ENCODE assay signal across 9 mouse cellular contexts in the genomic region with DNA sequence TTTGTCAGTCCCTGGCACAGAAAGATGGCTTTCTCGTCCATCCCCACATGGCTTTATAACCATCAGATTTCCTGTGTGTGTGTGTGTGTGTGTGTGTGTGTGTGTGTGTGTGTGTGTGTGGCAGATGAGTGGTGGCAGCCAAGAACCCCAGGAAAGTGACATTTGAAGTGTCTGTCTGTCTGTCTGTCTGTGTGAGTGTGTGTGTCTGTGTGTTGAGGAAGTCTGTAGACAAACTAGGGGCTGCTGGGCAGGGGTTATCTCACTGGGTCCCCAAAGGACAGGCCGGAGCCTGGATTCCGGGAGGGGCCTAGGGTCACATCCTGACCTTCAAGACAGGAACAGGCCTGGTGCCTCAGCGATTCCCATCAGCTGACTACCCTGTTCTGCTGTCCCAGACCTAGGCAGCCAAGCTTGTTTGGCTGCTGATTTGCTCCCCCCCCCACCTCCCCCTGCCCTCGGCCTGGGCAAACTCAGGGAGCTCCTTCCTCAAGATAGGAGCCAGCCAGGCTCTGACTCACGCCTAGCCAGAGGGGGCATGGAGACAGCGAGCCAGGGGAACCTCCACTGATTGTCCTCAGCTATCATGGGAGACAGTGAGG. TPM values are rescaled to one million over a fixed set of nuclear protein-coding genes. Genes with fewer than 3 reads are reported as not detected.
DNase-seq lines count a peak whose midpoint lies in the region; ATAC-seq and TF ChIP-seq lines count a peak whose summit lies in the region.
"Had no signal": no experiment of that assay in that cellular context is flagged by ENCODE, and none has a peak within 500 bp of the region (broad histone marks: within the 10 kb centered on the region; RNA-seq: fewer than 3 reads in every experiment).

No protein-coding gene starts in this region.

- H3K4me2 ChIP-seq in heart, embryonic 16.5 days (ENCODE audit: low read depth, low read length) = no peak overlapping the region

- H3K9me3 ChIP-seq in heart, embryonic 16.5 days (replicated peaks; ENCODE audit: control insufficient read depth, low read length) = no peaks in the 10 kb centered on the region

- DNase-seq in urinary bladder, postnatal 14 days (ENCODE audit: low spot score) = peak; percentile 56
- no peak for DNase-seq in urinary bladder, postnatal 4 days (ENCODE audit: low spot score in 2 of 2)
- DNase-seq in liver, adult 2 months (ENCODE audit: extremely low read depth, low read depth, low spot score) = peak; percentile 42
- peak; percentile 66 for DNase-seq in yolk sac, embryonic 10.5 days (ENCODE audit: low spot score)
- DNase-seq in retina, embryonic 14.5 days (ENCODE audit: low spot score) = no peak
- no peak for DNase-seq in layer of hippocampus, adult 8-10 months (ENCODE audit: low spot score in 2 of 2)
- DNase-seq in natural killer cell, adult 2 months (ENCODE audit: low spot score in 2 of 2) = no peak

- TF ChIP-seq CTCF in liver, adult 2 months (IDR thresholded peaks at IDR 0.05; ENCODE audit: low read depth, low read length) = no peak

- H3K9ac ChIP-seq in heart, embryonic 16.5 days (ENCODE audit: low read length) = peak overlapping the region; percentile 52
- no peak overlapping the region for H3K9ac ChIP-seq in liver, adult 2 months (ENCODE audit: low read depth, low read length)

- no peaks in the 10 kb centered on the region for H3K27me3 ChIP-seq in heart, embryonic 16.5 days (ENCODE audit: control insufficient read depth, insufficient read depth, low read length)
- H3K27me3 ChIP-seq in liver, adult 2 months (ENCODE audit: control insufficient read depth, insufficient read depth, low read length) = no peaks in the 10 kb centered on the region

- peak overlapping the region; percentile 76 for H3K27ac ChIP-seq in heart, embryonic 16.5 days (ENCODE audit: low read length)
- peak overlapping the region; percentile 56 for H3K27ac ChIP-seq in liver, adult 2 months (replicated peaks; ENCODE audit: insufficient read depth, low read depth, low read length)
- H3K27ac ChIP-seq: macrophage had no signal

- ATAC-seq in heart, embryonic 16.5 days (replicated peaks; ENCODE audit: extremely low read depth, insufficient read depth, low FRiP score) = peak; percentile 71

- H3K4me1 ChIP-seq in heart, embryonic 16.5 days (ENCODE audit: control insufficient read depth, insufficient read depth, low read length) = peaks cover 30% of the 10 kb centered on the region
- H3K4me1 ChIP-seq in liver, adult 2 months (ENCODE audit: control insufficient read depth, insufficient read depth, low read length) = peaks cover 2% of the 10 kb centered on the region; the same call in 1 of the 2 replicates

- TF ChIP-seq POLR2A in liver, adult 2 months (IDR thresholded peaks at IDR 0.05; ENCODE audit: extremely low read depth, insufficient read depth, low read length) = no peak

- no peaks in the 10 kb centered on the region for H3K36me3 ChIP-seq in heart, embryonic 16.5 days (ENCODE audit: control insufficient read depth, insufficient read depth)
- H3K36me3 ChIP-seq in liver, adult 2 months (ENCODE audit: control insufficient read depth, insufficient read depth, low read length) = no peaks in the 10 kb centered on the region

- WGBS in heart, embryonic 16.5 days = 14% methylated on average over 7 of the region's 7 CpGs
- WGBS in liver, adult 2 months = 54% methylated on average over 7 of the region's 7 CpGs

- no peaks in the 10 kb centered on the region for H3K79me2 ChIP-seq in liver, adult 2 months (ENCODE audit: control insufficient read depth, insufficient read depth, low read length)

- H3K4me3 ChIP-seq in heart, embryonic 16.5 days (ENCODE audit: low read length) = no peak overlapping the region
- no peak overlapping the region for H3K4me3 ChIP-seq in liver, adult 2 months (ENCODE audit: insufficient read depth, low read depth, low read length)

RNA-seq across cellular contexts. Expression of a gene that starts 15.2 kb away (rescaled TPM):
- 170 and 176 TPM in 2 replicates for polyA plus RNA-seq in heart, embryonic 16.5 days (2015; fragmentation: Nextera tagmentation; extraction: Ambion mirVana)
- total RNA-seq in liver, adult 2 months (2014; rRNA removed) = 14.2 and 25.9 TPM in 2 replicates
- polyA plus RNA-seq in liver, adult 2 months (2012; rRNA removed) = 55.0 and 70.8 TPM in 2 replicates
- total RNA-seq in layer of hippocampus, adult 8-10 months (2022) = 10 to 100 TPM; 18.2 to 24.8 (median 18.7) TPM

RNA-seq across cellular contexts. Expression of a gene that starts 40.0 kb away (rescaled TPM):
- polyA plus RNA-seq in heart, embryonic 16.5 days (2015; fragmentation: Nextera tagmentation; extraction: Ambion mirVana) = 470 and 488 TPM in 2 replicates
- total RNA-seq in liver, adult 2 months (2014; rRNA removed) = 0.47 and 1.4 TPM in 2 replicates
- polyA plus RNA-seq in liver, adult 2 months (2012; rRNA removed) = 0.26 and 0.34 TPM in 2 replicates
- total RNA-seq in layer of hippocampus, adult 8-10 months (2022) = 100 to 1,000 TPM; 116 to 131 (median 119) TPM

RNA-seq across cellular contexts. Expression of a gene that starts 42.3 kb away (rescaled TPM):
- polyA plus RNA-seq in heart, embryonic 16.5 days (2015; fragmentation: Nextera tagmentation; extraction: Ambion mirVana) = 16.7 and 16.9 TPM in 2 replicates
- 158 and 175 TPM in 2 replicates for total RNA-seq in liver, adult 2 months (2014; rRNA removed)
- 414 and 481 TPM in 2 replicates for polyA plus RNA-seq in liver, adult 2 months (2012; rRNA removed)
- total RNA-seq in layer of hippocampus, adult 8-10 months (2022) = 10 to 100 TPM in 3 of 4 experiments, 1 to 10 TPM in 1; 7.6 to 17.7 (median 11.4) TPM

RNA-seq across cellular contexts. Expression of a gene that starts 51.3 kb away (rescaled TPM):
- polyA plus RNA-seq in heart, embryonic 16.5 days (2015; fragmentation: Nextera tagmentation; extraction: Ambion mirVana) = 57.1 and 59.8 TPM in 2 replicates
- 19.5 and 27.3 TPM in 2 replicates for total RNA-seq in liver, adult 2 months (2014; rRNA removed)
- 46.6 and 63.7 TPM in 2 replicates for polyA plus RNA-seq in liver, adult 2 months (2012; rRNA removed)
- 100 to 1,000 TPM; 102 to 129 (median 111) TPM for total RNA-seq in layer of hippocampus, adult 8-10 months (2022)

RNA-seq across cellular contexts. Expression of a gene that starts 59.2 kb away (rescaled TPM):
- 32.4 and 33.6 TPM in 2 replicates for polyA plus RNA-seq in heart, embryonic 16.5 days (2015; fragmentation: Nextera tagmentation; extraction: Ambion mirVana)
- total RNA-seq in liver, adult 2 months (2014; rRNA removed) = 2.2 and 3.2 TPM in 2 replicates
- 7.5 and 10.4 TPM in 2 replicates for polyA plus RNA-seq in liver, adult 2 months (2012; rRNA removed)
- total RNA-seq in layer of hippocampus, adult 8-10 months (2022) = 10 to 100 TPM; 18.5 to 23.8 (median 21.0) TPM

Comparison
In these comparisons a context has a peak if more than half of its experiments do, and no peak if none do; other contexts are left out.
1. DNase-seq: peak in urinary bladder, postnatal 14 days (single experiment), liver, adult 2 months (single experiment) and yolk sac, embryonic 10.5 days (single experiment); none in urinary bladder, postnatal 4 days (0 of 2), retina, embryonic 14.5 days (single experiment), layer of hippocampus, adult 8-10 months (0 of 2) and natural killer cell, adult 2 months (0 of 2).
2. RNA of a gene that starts 40.0 kb away (total RNA-seq): 116 to 131 TPM in layer of hippocampus, adult 8-10 months; 0.47 to 1.4 TPM in liver, adult 2 months; every median in the first group is over 10 times any median in the second.